Mouse (Mus musculus): ENCODE results near the gene Idh3g. TPM values are rescaled to one million over a fixed set of nuclear protein-coding genes. Genes with fewer than 3 reads are reported as not detected.

Idh3g gene
- polyA plus RNA-seq (2017; shearing (Covaris generic)): 226 TPM

DNA sequence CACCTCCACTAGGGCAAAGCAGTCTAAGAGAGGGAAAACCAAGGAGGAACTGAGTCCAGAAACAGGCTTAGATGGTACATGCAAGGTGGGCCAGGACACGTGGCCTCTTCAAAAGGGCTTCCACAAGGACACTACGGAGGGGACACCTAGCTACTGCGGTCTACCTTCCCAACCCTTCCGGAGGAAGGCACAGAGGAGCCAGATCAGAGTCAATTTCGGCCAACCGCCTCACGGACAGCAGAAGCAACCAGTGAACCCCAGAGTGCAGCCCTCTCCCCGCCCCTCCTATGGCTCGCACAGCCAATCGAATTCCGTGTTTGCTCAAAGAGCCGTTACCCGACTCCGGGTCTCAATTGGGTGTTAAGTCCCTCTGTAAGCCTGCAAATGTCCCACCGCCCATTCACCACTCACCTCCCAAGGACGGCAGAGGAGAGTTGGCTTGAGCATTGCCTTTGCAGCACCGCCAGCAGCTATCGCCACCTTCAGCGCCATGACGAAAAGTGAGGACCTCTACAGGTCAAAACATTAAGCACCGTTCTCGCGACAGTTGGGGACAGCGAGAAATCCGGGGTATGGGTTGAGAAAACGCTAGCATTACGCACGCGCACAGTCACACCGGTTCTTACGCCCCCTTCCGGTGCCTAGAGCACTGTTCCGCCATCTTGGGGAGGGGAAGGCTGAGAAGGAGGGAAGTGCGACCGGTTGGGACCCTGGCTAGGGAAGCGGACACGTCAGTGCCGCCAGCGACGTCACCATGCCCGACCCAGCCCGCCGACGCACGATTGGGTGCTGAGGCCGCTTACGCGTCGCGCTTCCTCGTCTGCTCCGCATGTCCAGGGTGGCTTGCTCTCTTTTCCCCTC is at the start of gene Idh3g, which contains the start of gene Ssr4:
Idh3g (minus strand) TSS at position 534 of the 861 bp plus-strand sequence.
Ssr4 (plus strand) TSS at position 665 of the 861 bp plus-strand sequence.

DNA sequence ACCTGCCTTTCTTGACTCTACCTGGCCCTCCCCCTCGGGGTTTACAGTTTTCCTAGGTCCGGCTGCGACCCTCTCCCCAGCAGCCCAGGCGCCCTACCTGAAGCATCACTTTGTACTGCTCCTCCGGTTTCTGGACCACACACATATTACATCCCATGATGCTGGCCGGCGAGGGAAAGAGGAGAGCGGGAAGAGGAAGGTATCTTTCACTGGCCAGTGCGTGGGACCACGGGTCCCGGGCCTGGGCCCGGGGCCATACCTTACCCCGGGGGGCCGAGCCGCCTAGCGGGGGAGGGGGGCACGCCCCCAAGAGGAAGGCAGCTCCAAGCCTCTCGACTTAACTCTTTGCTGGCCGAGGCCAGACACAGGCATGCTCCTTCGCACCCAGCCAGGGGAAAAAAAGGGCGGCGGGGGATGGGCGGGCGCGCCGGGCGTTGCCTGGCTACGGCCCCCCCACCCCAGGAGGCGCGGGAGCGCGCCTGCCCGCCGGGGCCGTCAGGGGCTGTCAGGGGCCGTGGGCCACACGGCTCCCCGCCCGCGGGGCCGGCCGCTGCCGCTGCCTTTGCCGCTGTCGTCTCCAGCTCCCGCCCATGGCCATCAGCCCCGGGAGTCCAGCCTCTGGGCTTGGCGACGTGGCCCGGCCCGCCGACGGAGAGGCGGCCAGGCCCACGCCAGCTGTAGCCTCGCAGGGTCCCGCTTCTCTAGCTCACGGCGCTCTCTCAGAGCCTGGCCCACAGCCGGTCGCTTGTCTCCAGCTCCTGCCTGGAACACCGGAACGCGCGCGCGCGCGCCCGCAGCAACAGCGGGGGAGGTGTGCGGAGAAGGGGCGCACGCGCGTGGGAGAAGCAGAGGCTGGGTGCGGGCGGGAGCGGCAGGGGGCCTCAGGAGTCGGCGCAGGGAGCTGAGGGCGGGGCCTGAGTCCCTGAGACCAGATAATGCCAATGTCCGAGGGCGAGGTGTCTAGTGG is 37.8 kb upstream of the Idh3g start, which contains the start of gene Pdzd4:
Pdzd4 (minus strand) TSS at position 785 of the 967 bp plus-strand sequence.

DNA sequence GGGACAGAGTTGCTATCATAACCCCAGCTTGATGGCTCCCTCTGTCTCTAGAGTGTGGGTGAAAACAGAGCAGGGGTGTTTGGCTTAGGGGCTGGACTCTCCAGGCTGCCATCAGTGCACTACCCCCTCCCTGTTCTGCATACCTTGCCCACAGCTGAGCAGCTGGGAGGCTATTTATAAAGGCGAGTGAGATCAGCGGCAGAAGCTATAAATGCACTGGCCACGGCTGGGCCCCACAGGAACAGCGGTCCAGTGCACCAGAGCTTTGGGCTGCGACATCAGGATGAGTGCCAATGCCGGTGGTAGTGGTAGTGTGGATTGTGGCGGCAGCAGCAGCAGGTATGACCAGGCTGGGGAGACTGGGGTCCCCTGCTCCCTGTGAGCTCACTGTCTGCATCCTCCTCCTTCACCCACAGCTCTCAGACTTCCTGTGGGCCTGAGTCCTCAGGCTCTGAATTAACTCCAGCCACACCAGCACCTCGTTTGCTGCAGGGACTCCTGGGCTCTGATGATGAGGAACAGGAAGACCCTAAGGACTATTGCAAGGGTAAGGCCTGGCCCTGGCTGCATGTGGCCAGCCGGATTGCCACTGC is 12.4 kb downstream of the Idh3g start, which contains the start of gene Srpk3:
Srpk3 (plus strand) TSS at position 238 of the 593 bp plus-strand sequence.

DNA sequence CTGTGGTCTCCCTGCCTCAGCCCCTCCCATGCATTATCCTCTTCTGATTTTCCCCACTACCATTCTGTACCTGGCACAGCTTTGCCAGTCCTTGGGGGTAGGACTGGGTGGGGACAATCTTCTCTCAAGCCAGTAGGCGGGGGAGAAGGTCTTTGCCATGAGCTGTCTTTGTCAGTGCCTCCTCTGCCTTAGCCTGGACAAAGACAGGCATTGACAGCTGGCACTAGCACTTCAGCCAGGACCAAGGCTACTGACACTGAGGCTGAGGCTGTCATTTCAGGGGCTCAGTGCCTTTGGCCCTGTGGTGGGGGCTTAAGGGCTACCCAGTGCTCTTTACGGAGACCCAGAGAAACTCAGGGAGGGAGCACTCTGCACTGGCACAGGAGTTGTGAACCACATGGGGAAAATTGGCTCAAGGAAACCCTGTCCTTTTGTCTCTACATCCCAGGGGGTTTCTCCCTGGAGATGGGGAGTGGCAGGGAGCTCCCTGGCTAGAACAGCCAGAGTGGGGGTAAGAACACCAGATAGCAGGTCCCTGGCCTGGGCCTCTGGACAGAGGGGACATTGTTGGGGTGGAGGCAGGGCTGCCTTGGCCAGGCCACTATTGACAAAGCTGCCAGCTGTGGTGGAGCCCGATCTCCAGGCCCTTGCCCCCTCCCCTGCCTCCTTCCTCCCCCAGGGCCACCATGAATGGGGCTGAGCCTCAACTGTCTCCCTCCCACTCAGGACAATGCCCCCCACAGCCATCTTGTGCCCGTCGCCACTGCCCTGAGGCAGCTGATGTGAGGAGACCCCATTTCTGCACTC is 30.2 kb downstream of the Idh3g start, which contains the start of gene Plxnb3:
Plxnb3 (plus strand) TSS at position 757 of the 807 bp plus-strand sequence.

Other genes with a start within 250 kb of the Idh3g start
- gene Dusp9, start 147.5 kb downstream of the Idh3g start, polyA plus RNA-seq (2017; shearing (Covaris generic)): 0.49 TPM
- gene Pnck, start 126.8 kb downstream of the Idh3g start, polyA plus RNA-seq (2017; shearing (Covaris generic)): 3.0 TPM
- 0.63 TPM for gene Slc6a8, start 113.7 kb downstream of the Idh3g start, polyA plus RNA-seq (2017; shearing (Covaris generic))
- gene Bcap31, start 70.7 kb downstream of the Idh3g start, polyA plus RNA-seq (2017; shearing (Covaris generic)): 307 TPM
- 48.1 TPM for gene Abcd1, start 70.3 kb downstream of the Idh3g start, polyA plus RNA-seq (2017; shearing (Covaris generic))
- gene Plxnb3, start 29.8 kb downstream of the Idh3g start, polyA plus RNA-seq (2017; shearing (Covaris generic)): 0.06 TPM
- 1.6 TPM for gene Srpk3, start 12.5 kb downstream of the Idh3g start, polyA plus RNA-seq (2017; shearing (Covaris generic))
- 243 TPM for gene Ssr4, start 131 bp upstream of the Idh3g start, polyA plus RNA-seq (2017; shearing (Covaris generic))
- 0.44 TPM for gene Pdzd4, start 38.1 kb upstream of the Idh3g start, polyA plus RNA-seq (2017; shearing (Covaris generic))
- gene Avpr2, start 105.2 kb upstream of the Idh3g start, polyA plus RNA-seq (2017; shearing (Covaris generic)): 4.2 TPM
- 9.2 TPM for gene L1cam, start 109.2 kb upstream of the Idh3g start, polyA plus RNA-seq (2017; shearing (Covaris generic))
- gene Arhgap4, start 135.0 kb upstream of the Idh3g start, polyA plus RNA-seq (2017; shearing (Covaris generic)): 322 TPM
- gene Naa10, start 135.0 kb upstream of the Idh3g start, polyA plus RNA-seq (2017; shearing (Covaris generic)): 224 TPM
- gene Renbp, start 144.0 kb upstream of the Idh3g start, polyA plus RNA-seq (2017; shearing (Covaris generic)): 11.6 TPM
- gene Hcfc1, start 179.5 kb upstream of the Idh3g start, polyA plus RNA-seq (2017; shearing (Covaris generic)): 69.3 TPM
- 38.8 TPM for gene Irak1, start 237.0 kb upstream of the Idh3g start, polyA plus RNA-seq (2017; shearing (Covaris generic))